Mouse (Mus musculus): ENCODE data around the gene Klf3.

Gene Klf3

GRCm38 (mm10) chr5:64810860-64811499, 7.8 kb downstream of the Klf3 start:
- DNase-seq, result no peak

- no peak for DNase-seq
These were observed 8.4 kb downstream of the Klf3 start for GRCm38 (mm10) chr5:64811500-64812123.

- no peak for DNase-seq
These were observed 9.2 kb downstream of the Klf3 start for GRCm38 (mm10) chr5:64812124-64812982.

- DNase-seq, result no peak
These were observed 9.8 kb downstream of the Klf3 start for GRCm38 (mm10) chr5:64812983-64813304.

GRCm38 (mm10) chr5:64813361-64813760, 10.2 kb downstream of the Klf3 start:
- peak; percentile 83 for DNase-seq

DNA sequence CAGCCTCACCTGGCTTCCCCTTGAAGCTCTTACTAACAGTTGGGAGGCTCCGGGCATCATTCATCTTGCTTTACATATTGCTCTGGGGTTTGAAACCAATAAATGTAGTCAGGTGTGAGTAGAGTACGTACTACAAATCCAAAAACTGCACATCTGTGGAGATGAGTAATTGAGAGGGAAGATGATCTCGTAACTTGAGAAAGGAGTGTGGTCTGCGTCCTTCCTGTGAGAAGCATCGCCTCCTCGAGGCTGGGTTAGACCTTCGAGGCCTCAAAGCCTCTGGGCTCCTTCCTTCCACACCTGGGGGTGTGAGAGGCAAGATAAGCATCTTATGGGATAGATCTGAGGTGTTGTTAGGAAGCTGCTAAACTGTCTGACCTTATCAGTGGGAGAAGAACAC, 11.2 kb downstream of the Klf3 start:
- no peak for DNase-seq

DNA sequence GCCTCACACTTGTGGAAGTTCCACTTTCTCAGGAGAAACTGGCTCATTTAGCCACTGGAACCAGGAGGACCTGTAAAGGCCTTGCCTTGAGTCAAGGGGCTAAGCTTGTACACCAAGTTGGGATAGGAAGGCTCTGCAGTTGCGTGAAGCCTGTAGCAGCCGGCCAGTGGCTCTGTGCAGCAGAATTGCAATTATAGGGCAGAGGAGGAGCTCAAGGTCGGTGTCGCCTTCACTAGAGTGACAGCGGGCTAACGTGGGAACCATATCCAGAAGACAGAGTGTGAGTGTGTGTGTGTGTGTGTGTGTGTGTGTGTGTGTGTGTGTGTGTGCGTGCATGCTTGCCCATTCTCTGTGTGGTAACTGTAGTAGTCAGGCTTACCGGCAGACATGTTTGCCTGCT, 12.4 kb downstream of the Klf3 start:
- DNase-seq, result no peak

GRCm38 (mm10) chr5:64816290-64816973, 13.2 kb downstream of the Klf3 start:
- no peak for DNase-seq

DNA sequence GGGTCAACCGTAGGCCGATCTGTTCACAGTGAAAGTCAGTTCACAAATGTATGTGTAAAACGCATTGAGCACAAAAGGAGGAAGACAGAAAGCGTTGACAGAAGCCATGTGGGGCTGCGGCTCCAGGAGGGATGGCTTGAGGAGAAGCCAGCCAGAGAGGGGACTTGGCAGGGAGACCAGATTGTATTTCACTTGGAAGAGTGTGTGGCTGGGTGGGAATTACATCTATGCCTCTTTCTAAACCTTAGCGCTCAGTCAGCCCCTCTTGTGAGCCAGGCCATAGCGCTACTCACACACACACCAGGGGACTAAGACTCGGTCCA, 13.7 kb downstream of the Klf3 start:
- DNase-seq, result no peak

GRCm38 (mm10) chr5:64819390-64819789, 16.2 kb downstream of the Klf3 start:
- no peak for DNase-seq

GRCm38 (mm10) chr5:64820138-64820537, 16.9 kb downstream of the Klf3 start:
- DNase-seq, result no peak

DNA sequence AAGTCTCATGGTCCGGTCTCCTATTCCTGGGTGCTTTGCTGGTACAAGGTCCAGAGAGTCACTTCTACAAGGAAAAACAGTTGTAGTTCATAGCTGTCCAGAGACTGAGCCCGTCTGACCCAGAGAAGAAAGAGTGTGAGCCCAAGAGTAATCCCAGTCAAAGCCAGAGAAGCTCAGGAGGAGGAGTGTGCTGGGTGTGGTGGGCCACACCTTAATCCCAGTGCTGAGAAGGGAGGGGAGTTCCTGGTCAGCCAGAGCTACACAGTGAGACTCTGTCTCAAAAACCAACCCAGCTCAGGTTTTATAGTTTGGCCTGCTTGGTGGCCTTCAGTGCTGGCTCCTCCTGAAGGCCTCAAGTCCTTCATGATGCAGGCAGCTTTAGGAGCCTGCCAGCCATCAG, 18.1 kb downstream of the Klf3 start:
- DNase-seq, result no peak

GRCm38 (mm10) chr5:64821964-64822363, 18.8 kb downstream of the Klf3 start:
- no peak for DNase-seq

DNA sequence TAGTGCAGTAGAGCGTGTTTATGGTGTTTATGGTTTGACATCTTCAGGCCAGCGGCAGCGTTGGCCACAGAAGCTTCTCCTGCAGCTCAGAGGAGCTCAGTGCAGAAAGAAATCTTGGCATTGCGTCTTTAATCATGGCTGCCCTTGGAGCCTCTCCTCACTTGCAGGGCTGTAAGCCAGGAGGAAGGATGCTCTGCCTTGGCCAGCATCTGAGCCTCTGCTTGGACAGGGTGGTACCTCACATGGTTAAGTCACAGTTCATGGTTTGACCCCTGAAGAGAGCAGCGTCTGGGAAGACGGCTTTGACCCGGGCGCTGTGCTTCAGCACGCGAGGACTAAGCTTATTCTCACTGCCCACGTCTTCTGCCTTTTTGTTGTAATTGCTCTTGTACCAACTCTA, 20.2 kb downstream of the Klf3 start:
- DNase-seq, result no peak

DNA sequence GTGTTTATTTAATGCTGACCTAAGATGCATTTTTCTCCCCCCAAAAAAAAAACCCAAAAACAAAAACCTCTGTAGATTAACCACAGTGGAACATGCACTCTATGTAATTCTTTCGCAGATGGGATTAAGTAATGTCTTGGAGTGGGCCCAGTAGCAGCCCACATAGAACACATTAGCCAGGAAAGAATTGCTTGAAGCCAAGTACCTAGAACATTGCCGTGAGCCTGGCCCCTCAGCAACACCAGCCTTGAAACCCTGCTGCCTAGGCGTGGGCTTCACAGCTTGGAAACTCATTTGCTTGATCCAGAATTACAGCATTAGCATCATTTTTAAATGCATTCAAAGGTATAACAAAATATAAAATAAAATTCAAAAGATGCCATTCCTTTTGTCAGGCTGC, 21.6 kb downstream of the Klf3 start:
- peak; percentile 65 for DNase-seq

DNA sequence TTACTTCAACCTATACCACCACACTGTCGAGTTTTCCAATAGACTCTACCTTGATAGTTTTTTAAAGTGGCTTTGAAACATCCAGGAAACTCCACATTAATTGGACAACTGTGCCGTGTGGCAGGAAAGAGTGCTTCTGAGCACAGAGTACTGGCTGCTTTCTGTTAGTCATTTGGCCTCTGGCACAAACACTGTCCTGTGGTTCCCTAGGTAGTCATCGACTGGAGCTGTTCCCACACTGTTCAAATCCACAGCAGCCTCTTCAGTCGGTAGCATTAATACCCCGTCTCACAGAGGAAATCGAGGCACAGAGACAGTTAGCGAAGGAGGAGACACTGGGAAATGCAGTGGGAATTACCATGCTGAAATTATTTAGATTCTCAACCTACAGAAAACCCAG, 22.3 kb downstream of the Klf3 start:
- DNase-seq, result no peak

GRCm38 (mm10) chr5:64827151-64827550, 24.0 kb downstream of the Klf3 start:
- DNase-seq, result no peak

DNA sequence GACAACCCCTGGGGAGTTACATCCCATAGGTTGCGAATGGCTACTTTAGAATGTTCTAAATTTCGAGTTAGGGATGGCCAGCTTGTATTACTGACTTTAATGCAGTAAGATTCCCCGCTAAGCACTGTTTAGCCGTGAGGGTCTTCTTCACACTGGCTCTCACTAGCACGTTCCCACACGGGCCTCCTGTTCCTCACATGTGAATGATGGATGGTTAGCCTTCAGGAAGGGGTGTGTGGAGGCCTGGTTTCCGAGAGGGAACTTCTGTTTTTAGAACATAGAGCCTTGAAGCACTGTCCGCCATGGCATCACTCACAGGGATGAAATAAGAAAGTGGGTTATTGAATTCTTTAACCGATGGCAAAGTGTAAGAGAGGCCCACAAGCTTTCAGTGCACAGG, 25.1 kb downstream of the Klf3 start:
- DNase-seq, result no peak

GRCm38 (mm10) chr5:64829606-64830005, 26.4 kb downstream of the Klf3 start:
- DNase-seq, result no peak

DNA sequence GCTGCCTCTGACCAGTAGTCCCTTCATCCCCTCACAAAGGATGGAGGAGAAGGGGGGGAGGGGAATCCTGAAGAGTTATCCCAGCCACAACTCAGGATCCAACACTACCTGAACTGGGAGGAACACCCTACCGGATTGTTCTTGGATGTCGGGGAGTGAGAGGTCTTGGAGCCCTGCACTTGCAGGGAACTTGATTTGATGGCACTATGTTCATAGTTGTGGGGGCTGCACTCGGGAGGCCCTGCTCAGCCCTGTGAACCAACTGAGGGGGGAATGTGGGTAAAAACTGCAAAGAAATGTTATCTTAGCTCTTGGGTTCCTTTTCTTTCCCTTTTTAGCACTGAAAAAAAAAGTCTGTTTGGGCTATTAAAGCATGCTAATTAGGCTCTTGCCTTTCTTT, 27.6 kb downstream of the Klf3 start:
- no peak for DNase-seq

- DNase-seq, result no peak
These were observed 30.2 kb downstream of the Klf3 start for GRCm38 (mm10) chr5:64833410-64833809.

DNA sequence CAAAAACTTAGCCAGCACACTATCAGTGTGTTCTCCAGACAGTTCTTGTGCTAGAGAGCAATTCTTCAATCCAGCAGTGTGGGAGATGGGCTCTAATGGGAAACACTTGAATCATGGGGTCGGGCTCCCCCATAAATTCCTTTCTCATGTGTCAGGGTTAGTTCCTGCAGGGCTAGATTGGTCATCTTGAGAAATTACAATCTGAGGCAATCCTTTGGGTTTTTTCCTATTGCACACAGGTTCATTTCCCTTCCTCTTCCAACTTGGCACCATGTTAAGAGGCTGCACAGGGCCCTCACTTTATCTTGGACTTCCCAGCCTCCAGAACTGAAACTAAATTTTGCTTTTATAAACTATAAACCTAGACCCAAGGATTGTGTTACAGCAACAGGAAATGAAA, 31.0 kb downstream of the Klf3 start:
- no peak for DNase-seq

GRCm38 (mm10) chr5:64835295-64835694, 32.1 kb downstream of the Klf3 start:
- DNase-seq, result no peak

Data from right cerebral cortex, adult 18-20 months (tissue).